16 mouse cellular contexts compared by ENCODE assay signal in genomic region chr3:96566661-96567450, GRCm38 (mm10). TPM values are rescaled to one million over a fixed set of nuclear protein-coding genes. Genes with fewer than 3 reads are reported as not detected.
A peak's percentile ranks its signal among the peaks of the same experiment; 100 is the strongest.
DNase-seq lines count a peak whose midpoint lies in the region; ATAC-seq and TF ChIP-seq lines count a peak whose summit lies in the region.
"Had no signal": no experiment of that assay in that cellular context is flagged by ENCODE, and none has a peak within 500 bp of the region (broad histone marks: within the 10 kb centered on the region; RNA-seq: fewer than 3 reads in every experiment).

No protein-coding gene starts in this region.

- no peak overlapping the region for H3K4me2 ChIP-seq in heart, embryonic 15.5 days
- no peak overlapping the region for H3K4me2 ChIP-seq in kidney, postnatal 0 days (ENCODE audit: low read length)
- no peak overlapping the region for H3K4me2 ChIP-seq in hindbrain, embryonic 14.5 days (replicated peaks)
- H3K4me2 ChIP-seq: embryonic facial prominence, embryonic 13.5 days; hindbrain, embryonic 13.5 days had no signal

- H3K4me3 ChIP-seq in heart, embryonic 15.5 days, result no peak overlapping the region
- H3K4me3 ChIP-seq in bone marrow, adult 2 months (replicated peaks; ENCODE audit: control insufficient read depth, low read depth, low read length), result no peak overlapping the region
- no peak overlapping the region for H3K4me3 ChIP-seq in kidney, postnatal 0 days (replicated peaks; ENCODE audit: low read depth, low read length)
- H3K4me3 ChIP-seq in hindbrain, embryonic 14.5 days (replicated peaks; ENCODE audit: low read length), result no peak overlapping the region
- H3K4me3 ChIP-seq: embryonic facial prominence, embryonic 13.5 days; hindbrain, embryonic 13.5 days; megakaryocyte, embryonic 14.5 days had no signal

- peaks cover 45% of the 10 kb centered on the region for H3K4me1 ChIP-seq in heart, embryonic 15.5 days (replicated peaks)
- peaks cover 12% of the 10 kb centered on the region for H3K4me1 ChIP-seq in bone marrow, adult 2 months (ENCODE audit: control insufficient read depth, insufficient read depth, low read length)
- peaks cover 12% of the 10 kb centered on the region for H3K4me1 ChIP-seq in kidney, postnatal 0 days (replicated peaks; ENCODE audit: insufficient read depth, low read length)
- H3K4me1 ChIP-seq in hindbrain, embryonic 14.5 days (replicated peaks; ENCODE audit: control insufficient read depth, insufficient read depth, low read length), result peaks cover 2% of the 10 kb centered on the region; the same call in 1 of the 2 replicates

- no peak overlapping the region for H3K9ac ChIP-seq in heart, embryonic 15.5 days
- H3K9ac ChIP-seq in kidney, postnatal 0 days (ENCODE audit: low read depth, low read length), result 0 out of 2 replicates have a peak overlapping the region, but pooled peaks have one; percentile 18
- H3K9ac ChIP-seq in hindbrain, embryonic 14.5 days, result no peak overlapping the region
- H3K9ac ChIP-seq: embryonic facial prominence, embryonic 13.5 days; hindbrain, embryonic 13.5 days had no signal

- ATAC-seq in heart, embryonic 15.5 days (replicated peaks; ENCODE audit: insufficient number of reproducible peaks, insufficient read depth, low FRiP score, low read depth), result no peak
- ATAC-seq in kidney, postnatal 0 days (replicated peaks; ENCODE audit: low FRiP score, low read depth), result no peak
- ATAC-seq in hindbrain, embryonic 14.5 days (ENCODE audit: low FRiP score), result no peak
- ATAC-seq: forebrain, embryonic 14.5 days had no signal

- DNase-seq in heart, postnatal 4 days, result no peak
- DNase-seq in CD4-positive helper T cell, adult 2 months (ENCODE audit: low read depth, low spot score), result peak; percentile 56
- DNase-seq in kidney, postnatal 0 days (ENCODE audit: low spot score), result no peak
- DNase-seq in cerebellum, adult 8-10 months, result no peak
- no peak for DNase-seq in ovary, postnatal 10 days (ENCODE audit: low spot score)
- no peak for DNase-seq in hindbrain, embryonic 14.5 days (ENCODE audit: low spot score)
- DNase-seq: cerebellum, adult 9-10 months; gastrocnemius, postnatal 25 days had no signal

- H3K27me3 ChIP-seq in heart, embryonic 15.5 days, result no peaks in the 10 kb centered on the region
- H3K27me3 ChIP-seq in kidney, postnatal 0 days (ENCODE audit: insufficient read depth, low read length), result no peaks in the 10 kb centered on the region
- H3K27me3 ChIP-seq in hindbrain, embryonic 14.5 days (ENCODE audit: control insufficient read depth, insufficient read depth, low read length), result no peaks in the 10 kb centered on the region
- H3K27me3 ChIP-seq: embryonic facial prominence, embryonic 13.5 days; hindbrain, embryonic 13.5 days had no signal

- H3K9me3 ChIP-seq in heart, embryonic 15.5 days (replicated peaks), result no peaks in the 10 kb centered on the region
- H3K9me3 ChIP-seq in kidney, postnatal 0 days (replicated peaks; ENCODE audit: low read length), result no peaks in the 10 kb centered on the region
- H3K9me3 ChIP-seq in hindbrain, embryonic 14.5 days (ENCODE audit: control insufficient read depth, low read length), result no peaks in the 10 kb centered on the region
- H3K9me3 ChIP-seq: embryonic facial prominence, embryonic 13.5 days; hindbrain, embryonic 13.5 days had no signal

- WGBS in heart, embryonic 15.5 days, result 77% methylated on average over 8 of the region's 8 CpGs
- WGBS in bone marrow, adult 2 months, result 57% methylated on average over 8 of the region's 8 CpGs
- WGBS in kidney, postnatal 0 days, result 77% methylated on average over 8 of the region's 8 CpGs
- WGBS in hindbrain, embryonic 14.5 days, result 89% methylated on average over 8 of the region's 8 CpGs

- no peak for TF ChIP-seq CTCF in bone marrow, adult 2 months (IDR thresholded peaks at IDR 0.05; ENCODE audit: control insufficient read depth, insufficient read depth, low read length)
- TF ChIP-seq CTCF in kidney, postnatal 0 days (IDR thresholded peaks at IDR 0.05; ENCODE audit: low read depth), result no peak

- H3K27ac ChIP-seq in heart, embryonic 15.5 days, result 0 out of 2 replicates have a peak overlapping the region, but pooled peaks have one; percentile 5
- peak overlapping the region; percentile 30; the same call in 1 of the 2 replicates for H3K27ac ChIP-seq in bone marrow, adult 2 months (ENCODE audit: control insufficient read depth, insufficient read depth, low read depth, low read length, poor library complexity)
- no peak overlapping the region for H3K27ac ChIP-seq in kidney, postnatal 0 days
- H3K27ac ChIP-seq in hindbrain, embryonic 14.5 days, result no peak overlapping the region
- H3K27ac ChIP-seq: embryonic facial prominence, embryonic 13.5 days; hindbrain, embryonic 13.5 days had no signal

- no peaks in the 10 kb centered on the region for H3K36me3 ChIP-seq in heart, embryonic 15.5 days
- H3K36me3 ChIP-seq in kidney, postnatal 0 days (ENCODE audit: insufficient read depth, low read length), result no peaks in the 10 kb centered on the region
- no peaks in the 10 kb centered on the region for H3K36me3 ChIP-seq in hindbrain, embryonic 14.5 days (replicated peaks; ENCODE audit: control insufficient read depth, insufficient read depth)
- H3K36me3 ChIP-seq: embryonic facial prominence, embryonic 13.5 days; hindbrain, embryonic 13.5 days had no signal

- no peak for TF ChIP-seq POLR2A in bone marrow, adult 2 months (IDR thresholded peaks at IDR 0.05; ENCODE audit: borderline replicate concordance, control insufficient read depth, low read depth, low read length)

RNA-seq across cellular contexts. Expression of gene Txnip, which starts 9.1 kb away (rescaled TPM):
- 206 and 208 TPM in 2 replicates for polyA plus RNA-seq in heart, embryonic 15.5 days (2015; fragmentation: Nextera tagmentation; extraction: Ambion mirVana)
- 100 to 1,000 TPM; 286 to 331 TPM for total RNA-seq in heart, postnatal 4 days (2021)
- 104 and 163 TPM in 2 replicates for polyA plus RNA-seq in bone marrow, adult 2 months (2011; ENCODE audit: insufficient read depth, insufficient read length, low replicate concordance, missing spikeins)
- 241 and 254 TPM in 2 replicates for polyA plus RNA-seq in kidney, postnatal 0 days (2015; fragmentation: Nextera tagmentation; extraction: Ambion mirVana)
- polyA plus RNA-seq in hindbrain, embryonic 14.5 days (2014; fragmentation: Nextera tagmentation; extraction: Ambion mirVana), result 53.2 and 71.4 TPM in 2 replicates

RNA-seq across cellular contexts. Expression of gene Gm16253, which starts 9.9 kb away (rescaled TPM):
- 1.3 and 1.6 TPM in 2 replicates for polyA plus RNA-seq in heart, embryonic 15.5 days (2015; fragmentation: Nextera tagmentation; extraction: Ambion mirVana)
- total RNA-seq in heart, postnatal 4 days (2021), result 1 to 10 TPM; 2.5 to 2.9 TPM
- polyA plus RNA-seq in bone marrow, adult 2 months (2011; ENCODE audit: insufficient read depth, insufficient read length, low replicate concordance, missing spikeins), result not detected in 2 replicates
- not detected in 2 replicates for polyA plus RNA-seq in kidney, postnatal 0 days (2015; fragmentation: Nextera tagmentation; extraction: Ambion mirVana)
- polyA plus RNA-seq in hindbrain, embryonic 14.5 days (2014; fragmentation: Nextera tagmentation; extraction: Ambion mirVana), result 0.39 TPM in 1 of 2 replicates, not detected in the other
- total RNA-seq: adrenal gland, postnatal 4 days; left cerebral cortex, postnatal 36 days had no signal
- polyA plus RNA-seq: forebrain, embryonic 14.5 days had no signal

RNA-seq across cellular contexts. Expression of gene Polr3gl, which starts 27.1 kb away (rescaled TPM):
- 34.8 and 38.3 TPM in 2 replicates for polyA plus RNA-seq in heart, embryonic 15.5 days (2015; fragmentation: Nextera tagmentation; extraction: Ambion mirVana)
- 10 to 100 TPM; 20.4 to 24.0 TPM for total RNA-seq in heart, postnatal 4 days (2021)
- polyA plus RNA-seq in bone marrow, adult 2 months (2011; ENCODE audit: insufficient read depth, insufficient read length, low replicate concordance, missing spikeins), result 61.0 and 72.3 TPM in 2 replicates
- 26.0 and 28.2 TPM in 2 replicates for polyA plus RNA-seq in kidney, postnatal 0 days (2015; fragmentation: Nextera tagmentation; extraction: Ambion mirVana)
- 11.0 and 18.5 TPM in 2 replicates for polyA plus RNA-seq in hindbrain, embryonic 14.5 days (2014; fragmentation: Nextera tagmentation; extraction: Ambion mirVana)

RNA-seq across cellular contexts. Expression of gene Ankrd34a, which starts 29.6 kb away (rescaled TPM):
- 6.7 TPM in 2 replicates for polyA plus RNA-seq in heart, embryonic 15.5 days (2015; fragmentation: Nextera tagmentation; extraction: Ambion mirVana)
- total RNA-seq in heart, postnatal 4 days (2021), result 1 to 10 TPM; 1.8 to 3.1 TPM
- polyA plus RNA-seq in bone marrow, adult 2 months (2011; ENCODE audit: insufficient read depth, insufficient read length, low replicate concordance, missing spikeins), result not detected in 2 replicates
- polyA plus RNA-seq in kidney, postnatal 0 days (2015; fragmentation: Nextera tagmentation; extraction: Ambion mirVana), result 1.2 and 1.3 TPM in 2 replicates
- polyA plus RNA-seq in hindbrain, embryonic 14.5 days (2014; fragmentation: Nextera tagmentation; extraction: Ambion mirVana), result 17.5 and 22.3 TPM in 2 replicates

RNA-seq across cellular contexts. Expression of gene Lix1l, which starts 34.1 kb away (rescaled TPM):
- polyA plus RNA-seq in heart, embryonic 15.5 days (2015; fragmentation: Nextera tagmentation; extraction: Ambion mirVana), result 5.3 and 5.5 TPM in 2 replicates
- total RNA-seq in heart, postnatal 4 days (2021), result 10 to 100 TPM; 53.1 to 56.6 TPM
- 3.3 and 5.7 TPM in 2 replicates for polyA plus RNA-seq in bone marrow, adult 2 months (2011; ENCODE audit: insufficient read depth, insufficient read length, low replicate concordance, missing spikeins)
- 4.9 and 5.2 TPM in 2 replicates for polyA plus RNA-seq in kidney, postnatal 0 days (2015; fragmentation: Nextera tagmentation; extraction: Ambion mirVana)
- polyA plus RNA-seq in hindbrain, embryonic 14.5 days (2014; fragmentation: Nextera tagmentation; extraction: Ambion mirVana), result 6.1 and 6.4 TPM in 2 replicates

Comparison
In these comparisons a context has a peak if more than half of its experiments do, and no peak if none do; other contexts are left out.
1. H3K27ac ChIP-seq: peak in heart, embryonic 15.5 days (single experiment) and bone marrow, adult 2 months (single experiment); none in kidney, postnatal 0 days (single experiment) and hindbrain, embryonic 14.5 days (single experiment).